19 mouse cellular contexts compared by ENCODE assay signal in genomic region chr3:103464181-103464580, GRCm38 (mm10).
DNase-seq lines count a peak whose midpoint lies in the region; ATAC-seq and TF ChIP-seq lines count a peak whose summit lies in the region.
"Had no signal": no experiment of that assay in that cellular context is flagged by ENCODE, and none has a peak within 500 bp of the region (broad histone marks: within the 10 kb centered on the region; RNA-seq: fewer than 3 reads in every experiment).

No protein-coding gene starts in this region.

- H3K27ac ChIP-seq in kidney, embryonic 15.5 days, result no peak overlapping the region
- 0 out of 2 replicates have a peak overlapping the region, but pooled peaks have one; percentile 13 for H3K27ac ChIP-seq in kidney, postnatal 0 days
- H3K27ac ChIP-seq in heart, embryonic 10.5 days, result no peak overlapping the region
- H3K27ac ChIP-seq: embryonic facial prominence, embryonic 15.5 days; hindbrain, embryonic 13.5 days; limb, embryonic 13.5 days; liver, embryonic 15.5 days; midbrain, embryonic 13.5 days; neural tube, embryonic 12.5 days had no signal

- H3K4me3 ChIP-seq in kidney, embryonic 15.5 days (replicated peaks), result no peak overlapping the region
- no peak overlapping the region for H3K4me3 ChIP-seq in kidney, postnatal 0 days (replicated peaks; ENCODE audit: low read depth, low read length)
- no peak overlapping the region for H3K4me3 ChIP-seq in heart, embryonic 10.5 days
- H3K4me3 ChIP-seq: embryonic facial prominence, embryonic 15.5 days; heart, embryonic 12.5 days; hindbrain, embryonic 13.5 days; limb, embryonic 13.5 days; liver, embryonic 15.5 days; midbrain, embryonic 13.5 days; neural tube, embryonic 12.5 days had no signal

- ATAC-seq in kidney, embryonic 15.5 days (replicated peaks; ENCODE audit: low FRiP score), result no peak
- ATAC-seq in kidney, postnatal 0 days (replicated peaks; ENCODE audit: low FRiP score, low read depth), result no peak
- ATAC-seq: inflammation-experienced regulatory T-cells, adult 6 months; midbrain, embryonic 13.5 days had no signal

- no peak overlapping the region for H3K4me2 ChIP-seq in kidney, embryonic 15.5 days
- H3K4me2 ChIP-seq in kidney, postnatal 0 days (ENCODE audit: low read length), result no peak overlapping the region
- H3K4me2 ChIP-seq: embryonic facial prominence, embryonic 15.5 days; heart, embryonic 12.5 days; hindbrain, embryonic 13.5 days; limb, embryonic 13.5 days; midbrain, embryonic 13.5 days; neural tube, embryonic 12.5 days had no signal

- H3K36me3 ChIP-seq in kidney, embryonic 15.5 days, result no peaks in the 10 kb centered on the region
- no peaks in the 10 kb centered on the region for H3K36me3 ChIP-seq in kidney, postnatal 0 days (ENCODE audit: insufficient read depth, low read length)
- H3K36me3 ChIP-seq in heart, embryonic 10.5 days, result no peaks in the 10 kb centered on the region
- H3K36me3 ChIP-seq: embryonic facial prominence, embryonic 15.5 days; heart, embryonic 12.5 days; hindbrain, embryonic 13.5 days; limb, embryonic 13.5 days; liver, embryonic 15.5 days; midbrain, embryonic 13.5 days; neural tube, embryonic 12.5 days had no signal

- peaks cover 25% of the 10 kb centered on the region for H3K4me1 ChIP-seq in kidney, embryonic 15.5 days
- no peaks in the 10 kb centered on the region for H3K4me1 ChIP-seq in kidney, postnatal 0 days (replicated peaks; ENCODE audit: insufficient read depth, low read length)
- peaks cover 15% of the 10 kb centered on the region; the same call in 1 of the 2 replicates for H3K4me1 ChIP-seq in heart, embryonic 10.5 days
- H3K4me1 ChIP-seq: heart, embryonic 12.5 days; neural tube, embryonic 12.5 days had no signal

- 47% methylated on average over 5 of the region's 5 CpGs for WGBS in kidney, embryonic 15.5 days
- 46% methylated on average over 5 of the region's 5 CpGs for WGBS in kidney, postnatal 0 days
- WGBS in heart, embryonic 10.5 days, result 63% methylated on average over 5 of the region's 5 CpGs

- H3K9me3 ChIP-seq in kidney, embryonic 15.5 days (replicated peaks), result no peaks in the 10 kb centered on the region
- H3K9me3 ChIP-seq in kidney, postnatal 0 days (replicated peaks; ENCODE audit: low read length), result no peaks in the 10 kb centered on the region
- H3K9me3 ChIP-seq in heart, embryonic 10.5 days, result no peaks in the 10 kb centered on the region
- H3K9me3 ChIP-seq: embryonic facial prominence, embryonic 15.5 days; heart, embryonic 12.5 days; hindbrain, embryonic 13.5 days; limb, embryonic 13.5 days; liver, embryonic 15.5 days; midbrain, embryonic 13.5 days; neural tube, embryonic 12.5 days had no signal

- H3K27me3 ChIP-seq in kidney, embryonic 15.5 days, result no peaks in the 10 kb centered on the region
- H3K27me3 ChIP-seq in kidney, postnatal 0 days (ENCODE audit: insufficient read depth, low read length), result no peaks in the 10 kb centered on the region
- no peaks in the 10 kb centered on the region for H3K27me3 ChIP-seq in heart, embryonic 10.5 days (ENCODE audit: insufficient read depth, poor library complexity, severe bottlenecking)
- H3K27me3 ChIP-seq: embryonic facial prominence, embryonic 15.5 days; heart, embryonic 12.5 days; hindbrain, embryonic 13.5 days; liver, embryonic 15.5 days; midbrain, embryonic 13.5 days; neural tube, embryonic 12.5 days had no signal

- TF ChIP-seq CTCF in kidney, postnatal 0 days (IDR thresholded peaks at IDR 0.05; ENCODE audit: low read depth), result no peak

- no peak overlapping the region for H3K9ac ChIP-seq in kidney, embryonic 15.5 days
- H3K9ac ChIP-seq in kidney, postnatal 0 days (ENCODE audit: low read depth, low read length), result no peak overlapping the region
- H3K9ac ChIP-seq: embryonic facial prominence, embryonic 15.5 days; heart, embryonic 12.5 days; hindbrain, embryonic 13.5 days; limb, embryonic 13.5 days; liver, embryonic 15.5 days; midbrain, embryonic 13.5 days; neural tube, embryonic 12.5 days had no signal

- peak; percentile 6 for DNase-seq in kidney, adult 18-20 months
- peak; percentile 26 for DNase-seq in lung, postnatal 10 days
- no peak for DNase-seq in lung, postnatal 36 days
- DNase-seq in kidney, postnatal 0 days (ENCODE audit: low spot score), result peak; percentile 54
- DNase-seq in T-cell, adult 2 months (ENCODE audit: low spot score), result no peak
- no peak for DNase-seq in heart, embryonic 10.5 days (ENCODE audit: low spot score)
- DNase-seq: adrenal gland, postnatal 14 days; cerebellum, adult 11-12 months; cerebellum, postnatal 14 days; heart, postnatal 14 days had no signal

Comparison
In these comparisons a context has a peak if more than half of its experiments do, and no peak if none do; other contexts are left out.
1. DNase-seq: peak in kidney, adult 18-20 months (single experiment), lung, postnatal 10 days (single experiment) and kidney, postnatal 0 days (single experiment); none in lung, postnatal 36 days (single experiment), T-cell, adult 2 months (single experiment) and heart, embryonic 10.5 days (single experiment).